Mouse (Mus musculus): ENCODE data around the gene Esrp2. TPM values are rescaled to one million over a fixed set of nuclear protein-coding genes. Genes with fewer than 3 reads are reported as not detected.
A peak's percentile ranks its signal among the peaks of the same experiment; 100 is the strongest.

Esrp2 gene
- 31.0 and 34.3 TPM in 2 replicates for polyA plus RNA-seq (2012; rRNA removed)

DNA sequence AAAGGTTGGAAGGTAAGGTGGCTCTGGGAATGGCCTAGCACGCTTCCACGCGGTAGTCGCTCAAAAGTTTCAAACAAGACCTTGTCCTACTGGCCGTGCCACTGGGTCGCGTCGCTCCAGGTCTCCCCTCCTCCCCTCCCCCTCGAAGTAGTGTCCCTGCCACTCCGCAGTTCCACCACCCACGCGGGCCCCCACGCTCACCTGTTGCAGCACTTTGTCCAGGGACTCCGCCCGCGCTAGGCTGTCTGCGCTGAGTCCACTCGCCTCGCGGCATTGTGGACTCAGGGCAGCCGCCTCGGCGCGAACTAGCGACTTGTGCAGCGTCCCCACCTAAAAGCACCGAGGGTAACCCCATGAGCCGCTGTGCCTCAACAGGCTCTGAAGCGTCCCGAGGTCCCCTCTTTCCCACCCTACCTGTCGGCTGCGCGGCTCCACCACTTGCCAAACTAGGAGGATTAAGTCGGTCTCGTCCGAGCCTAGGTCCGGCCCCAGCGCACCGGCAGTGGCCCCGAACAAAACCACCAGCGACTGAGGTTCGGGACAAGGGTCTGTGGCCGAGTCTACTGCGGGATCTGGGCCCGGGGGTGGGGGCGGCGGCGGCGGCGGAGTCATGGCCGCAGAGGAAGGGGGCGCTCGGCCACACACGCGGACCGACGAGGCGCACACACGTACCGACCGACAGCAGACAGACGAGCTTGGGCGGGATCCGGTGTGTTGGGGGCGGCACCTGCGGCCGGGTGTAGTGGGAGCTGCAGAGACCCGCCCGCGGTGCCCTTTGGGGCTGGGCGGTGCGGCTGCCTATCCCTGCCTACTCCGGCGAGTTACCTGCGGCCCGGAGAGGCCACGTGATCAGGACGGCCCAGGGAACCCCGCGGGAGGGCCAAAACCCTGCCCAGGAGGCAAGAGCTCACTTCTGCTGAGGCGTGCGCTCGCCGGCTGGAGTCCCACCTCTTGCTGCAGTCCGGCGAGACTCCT, at the start of gene Esrp2:
Gene Esrp2, minus strand, starts transcription at position 819 of the 975 bp plus-strand sequence.
- Histone ChIP-seq H3K27me3 (replicated peaks; ENCODE audit: control insufficient read depth, insufficient read depth, low read length) (no peaks in the 10 kb centered on the region), H3K4me1 (ENCODE audit: control insufficient read depth, insufficient read depth, low read length) (peaks cover 13% of the 10 kb centered on the region; the same call in 1 of the 2 replicates), H3K27ac (ENCODE audit: insufficient read depth, low read depth, low read length) (peak within 1 kb of the TSS; percentile 87), H3K36me3 (ENCODE audit: control insufficient read depth, insufficient read depth, low read length) (no peaks in the 10 kb centered on the region), H3K4me3 (ENCODE audit: insufficient read depth, low read depth, low read length) (peak within 1 kb of the TSS; percentile 51)
- DNase-seq, result peak; percentile 97
- peak; percentile 76 for TF ChIP-seq POLR2A (IDR thresholded peaks at IDR 0.05; ENCODE audit: low read depth, low read length)
- no peak for TF ChIP-seq CTCF (conservative IDR thresholded peaks at IDR 0.05; ENCODE audit: insufficient read depth, insufficient read length, low read depth, low read length)
- under 1% methylated on average over 86 of the region's 86 CpGs for WGBS

- H3K27me3 ChIP-seq (replicated peaks; ENCODE audit: control insufficient read depth, insufficient read depth, low read length), result no peaks in the 10 kb centered on the region
- H3K4me1 ChIP-seq (ENCODE audit: control insufficient read depth, insufficient read depth, low read length), result no peaks in the 10 kb centered on the region
- no peaks in the 10 kb centered on the region for H3K36me3 ChIP-seq (ENCODE audit: control insufficient read depth, insufficient read depth, low read length)
- H3K4me3 ChIP-seq (ENCODE audit: insufficient read depth, low read depth, low read length), result no peak overlapping the region
- 83% methylated on average over 3 of the region's 3 CpGs for WGBS
- TF ChIP-seq POLR2A (IDR thresholded peaks at IDR 0.05; ENCODE audit: low read depth, low read length) (no peak), CTCF (conservative IDR thresholded peaks at IDR 0.05; ENCODE audit: insufficient read depth, insufficient read length, low read depth, low read length) (no peak)
- no peak overlapping the region for H3K27ac ChIP-seq (ENCODE audit: insufficient read depth, low read depth, low read length)
- DNase-seq, result no peak
Measured at GRCm38 (mm10) chr8:106186394-106186793, 49.6 kb upstream of the Esrp2 start.

GRCm38 (mm10) chr8:106185628-106186270, 49.0 kb upstream of the Esrp2 start:
- no peak overlapping the region for H3K4me3 ChIP-seq (ENCODE audit: insufficient read depth, low read depth, low read length)
- 51% methylated on average over 8 of the region's 8 CpGs for WGBS
- H3K27ac ChIP-seq (ENCODE audit: insufficient read depth, low read depth, low read length), result no peak overlapping the region
- TF ChIP-seq CTCF (conservative IDR thresholded peaks at IDR 0.05; ENCODE audit: insufficient read depth, insufficient read length, low read depth, low read length), result no peak
- H3K4me1 ChIP-seq (ENCODE audit: control insufficient read depth, insufficient read depth, low read length), result no peaks in the 10 kb centered on the region
- DNase-seq, result peak; percentile 30
- no peaks in the 10 kb centered on the region for H3K27me3 ChIP-seq (replicated peaks; ENCODE audit: control insufficient read depth, insufficient read depth, low read length)
- no peaks in the 10 kb centered on the region for H3K36me3 ChIP-seq (ENCODE audit: control insufficient read depth, insufficient read depth, low read length)

GRCm38 (mm10) chr8:106178428-106178827, 41.7 kb upstream of the Esrp2 start:
- H3K27me3 ChIP-seq (replicated peaks; ENCODE audit: control insufficient read depth, insufficient read depth, low read length), result no peaks in the 10 kb centered on the region
- no peak overlapping the region for H3K4me3 ChIP-seq (ENCODE audit: insufficient read depth, low read depth, low read length)
- H3K27ac ChIP-seq (ENCODE audit: insufficient read depth, low read depth, low read length), result no peak overlapping the region
- H3K36me3 ChIP-seq (ENCODE audit: control insufficient read depth, insufficient read depth, low read length), result no peaks in the 10 kb centered on the region
- no peak for DNase-seq
- no peaks in the 10 kb centered on the region for H3K4me1 ChIP-seq (ENCODE audit: control insufficient read depth, insufficient read depth, low read length)
- WGBS, result 80% methylated on average over 2 of the region's 2 CpGs
- TF ChIP-seq POLR2A (IDR thresholded peaks at IDR 0.05; ENCODE audit: low read depth, low read length) (no peak), CTCF (conservative IDR thresholded peaks at IDR 0.05; ENCODE audit: insufficient read depth, insufficient read length, low read depth, low read length) (no peak)

DNA sequence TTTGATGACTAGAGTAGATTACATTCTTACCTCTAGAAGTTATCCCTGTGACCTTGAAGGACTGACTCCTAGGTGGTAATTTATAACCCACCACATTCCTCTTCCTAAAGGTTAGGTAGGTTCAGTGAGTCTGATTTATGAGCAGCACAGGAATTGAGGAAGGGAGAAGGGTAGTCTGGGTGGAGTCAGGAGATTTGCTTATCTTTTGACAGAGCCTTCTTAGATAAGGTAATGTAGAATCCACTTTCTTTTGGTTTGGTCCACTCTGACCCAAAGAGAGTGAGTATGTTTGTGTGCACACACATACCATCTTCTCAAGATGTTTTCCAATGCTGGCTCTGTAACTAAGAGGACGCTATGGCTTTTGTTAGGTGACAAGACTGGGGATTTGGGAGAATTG, 40.8 kb upstream of the Esrp2 start:
- DNase-seq, result no peak
- Histone ChIP-seq H3K36me3 (ENCODE audit: control insufficient read depth, insufficient read depth, low read length) (no peaks in the 10 kb centered on the region), H3K27me3 (replicated peaks; ENCODE audit: control insufficient read depth, insufficient read depth, low read length) (no peaks in the 10 kb centered on the region), H3K27ac (ENCODE audit: insufficient read depth, low read depth, low read length) (no peak overlapping the region), H3K4me1 (ENCODE audit: control insufficient read depth, insufficient read depth, low read length) (no peaks in the 10 kb centered on the region), H3K4me3 (ENCODE audit: insufficient read depth, low read depth, low read length) (no peak overlapping the region)
- no peak for TF ChIP-seq CTCF (conservative IDR thresholded peaks at IDR 0.05; ENCODE audit: insufficient read depth, insufficient read length, low read depth, low read length)
- no peak for TF ChIP-seq POLR2A (IDR thresholded peaks at IDR 0.05; ENCODE audit: low read depth, low read length)
- WGBS, result 69% methylated on average over 1 of the region's 1 CpGs

DNA sequence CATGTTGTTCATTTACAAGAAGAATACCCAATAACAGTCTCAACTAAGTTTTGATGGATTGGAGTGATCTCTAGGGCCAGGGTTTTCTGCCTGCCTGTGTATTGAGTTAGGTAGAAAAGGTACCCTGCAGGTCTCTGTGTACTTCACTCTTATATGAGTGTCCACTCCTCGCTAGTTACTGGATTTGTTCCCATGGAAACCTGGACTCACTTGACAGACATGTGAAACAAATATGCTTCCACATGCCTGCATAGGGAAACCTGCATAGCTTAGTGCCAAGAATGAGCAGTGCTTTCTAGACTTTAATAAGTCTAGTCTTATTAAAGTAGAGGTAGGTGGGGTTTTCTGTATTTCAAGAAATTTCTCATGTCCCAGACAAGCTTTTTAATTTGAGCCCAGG, 40.1 kb upstream of the Esrp2 start:
- H3K4me1 ChIP-seq (ENCODE audit: control insufficient read depth, insufficient read depth, low read length), result no peaks in the 10 kb centered on the region
- H3K36me3 ChIP-seq (ENCODE audit: control insufficient read depth, insufficient read depth, low read length), result no peaks in the 10 kb centered on the region
- DNase-seq, result peak; percentile 13
- WGBS, result 39% methylated on average over 1 of the region's 1 CpGs
- no peak overlapping the region for H3K4me3 ChIP-seq (ENCODE audit: insufficient read depth, low read depth, low read length)
- H3K27ac ChIP-seq (ENCODE audit: insufficient read depth, low read depth, low read length), result no peak overlapping the region
- H3K27me3 ChIP-seq (replicated peaks; ENCODE audit: control insufficient read depth, insufficient read depth, low read length), result no peaks in the 10 kb centered on the region
- TF ChIP-seq POLR2A (IDR thresholded peaks at IDR 0.05; ENCODE audit: low read depth, low read length) (no peak), CTCF (conservative IDR thresholded peaks at IDR 0.05; ENCODE audit: insufficient read depth, insufficient read length, low read depth, low read length) (no peak)

DNA sequence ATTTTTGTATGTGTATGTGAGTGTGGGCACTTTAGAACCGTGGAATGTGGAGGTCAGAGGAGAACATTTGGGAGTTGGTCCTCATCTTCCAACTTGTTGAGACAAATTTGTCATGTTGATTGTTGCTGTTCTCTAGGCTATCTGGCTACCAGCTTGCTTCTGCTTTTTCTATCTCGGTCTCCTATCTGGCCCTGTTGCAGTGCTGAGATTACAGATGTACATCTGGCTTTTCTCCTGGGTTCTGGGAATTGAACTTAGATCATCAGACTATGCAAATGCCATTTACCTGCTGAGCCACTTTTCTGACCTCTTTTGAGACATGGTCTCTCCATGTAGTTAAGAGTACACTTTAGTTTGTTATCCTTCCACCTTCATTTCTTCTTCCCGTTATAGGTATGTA, 36.8 kb upstream of the Esrp2 start:
- Histone ChIP-seq H3K4me3 (ENCODE audit: insufficient read depth, low read depth, low read length) (no peak overlapping the region), H3K27me3 (replicated peaks; ENCODE audit: control insufficient read depth, insufficient read depth, low read length) (no peaks in the 10 kb centered on the region), H3K4me1 (ENCODE audit: control insufficient read depth, insufficient read depth, low read length) (no peaks in the 10 kb centered on the region), H3K27ac (ENCODE audit: insufficient read depth, low read depth, low read length) (no peak overlapping the region), H3K36me3 (ENCODE audit: control insufficient read depth, insufficient read depth, low read length) (no peaks in the 10 kb centered on the region)
- no peak for TF ChIP-seq POLR2A (IDR thresholded peaks at IDR 0.05; ENCODE audit: low read depth, low read length)
- no peak for TF ChIP-seq CTCF (conservative IDR thresholded peaks at IDR 0.05; ENCODE audit: insufficient read depth, insufficient read length, low read depth, low read length)
- WGBS, result 88% methylated on average over 3 of the region's 3 CpGs
- no peak for DNase-seq

All from kidney, adult 2 months (tissue).